Mouse (Mus musculus): ENCODE measurements at regions not wholly inside any gene's neighbourhood (a gene's known extent, or its start where the extent isn't known, plus 50 kb on each side); places are given as distances from the start of the nearest gene placed in this dataset.
A peak's percentile ranks its signal among the peaks of the same experiment; 100 is the strongest.

- no peak for DNase-seq (ENCODE audit: low read depth)
Measured at GRCm38 (mm10) chr9:93955235-93956040, 582.4 kb downstream of the 1190002N15Rik start.

- no peak for DNase-seq (ENCODE audit: low read depth)
Measured at GRCm38 (mm10) chr9:93948671-93949070, 589.2 kb downstream of the 1190002N15Rik start.

GRCm38 (mm10) chr9:93947053-93947452 lies 590.8 kb downstream of the 1190002N15Rik start:
- peak; percentile 4 for DNase-seq (ENCODE audit: low read depth)

- DNase-seq (ENCODE audit: low read depth) = no peak
Measured at GRCm38 (mm10) chr9:93940193-93940592, 597.7 kb downstream of the 1190002N15Rik start.

- no peak for DNase-seq (ENCODE audit: low read depth)
Measured at GRCm38 (mm10) chr9:93930684-93931083, 607.2 kb downstream of the 1190002N15Rik start.

GRCm38 (mm10) chr9:93889256-93889655 lies 648.6 kb downstream of the 1190002N15Rik start:
- DNase-seq (ENCODE audit: low read depth) = no peak

- no peak for DNase-seq (ENCODE audit: low read depth)
Measured at GRCm38 (mm10) chr9:93880112-93880511, 657.8 kb downstream of the 1190002N15Rik start.

GRCm38 (mm10) chr9:93879572-93879971 lies 658.3 kb downstream of the 1190002N15Rik start:
- DNase-seq (ENCODE audit: low read depth) = no peak

- no peak for DNase-seq (ENCODE audit: low read depth)
Measured at GRCm38 (mm10) chr9:93870778-93871177, 667.1 kb downstream of the 1190002N15Rik start.

GRCm38 (mm10) chr9:93857937-93858336 lies 679.9 kb downstream of the 1190002N15Rik start:
- no peak for DNase-seq (ENCODE audit: low read depth)

GRCm38 (mm10) chr9:93846411-93846810 lies 691.5 kb downstream of the 1190002N15Rik start:
- no peak for DNase-seq (ENCODE audit: low read depth)

- no peak for DNase-seq (ENCODE audit: low read depth)
Measured at GRCm38 (mm10) chr9:93843869-93844268, 694.0 kb downstream of the 1190002N15Rik start.

Measured in NIH3T3 (cell line).